Mouse (Mus musculus) liver, adult 2 months (tissue): ENCODE data around the gene Ap4s1.

Experiments used
- CTCF ChIP-seq: fragments of 200-500 bp; IDR thresholded peaks from 2 replicates; pipeline ENCODE4 v1.5.1; 2011; ENCODE audit warnings: low read depth, low read length, control low read depth
- POLR2A ChIP-seq: fragments of 200-500 bp; IDR thresholded peaks from 2 replicates; pipeline ENCODE4 v1.6.1; 2011; ENCODE audit warnings: low read length, control low read depth; ENCODE audit not compliant: insufficient read depth; ENCODE audit errors: extremely low read depth

DNA sequence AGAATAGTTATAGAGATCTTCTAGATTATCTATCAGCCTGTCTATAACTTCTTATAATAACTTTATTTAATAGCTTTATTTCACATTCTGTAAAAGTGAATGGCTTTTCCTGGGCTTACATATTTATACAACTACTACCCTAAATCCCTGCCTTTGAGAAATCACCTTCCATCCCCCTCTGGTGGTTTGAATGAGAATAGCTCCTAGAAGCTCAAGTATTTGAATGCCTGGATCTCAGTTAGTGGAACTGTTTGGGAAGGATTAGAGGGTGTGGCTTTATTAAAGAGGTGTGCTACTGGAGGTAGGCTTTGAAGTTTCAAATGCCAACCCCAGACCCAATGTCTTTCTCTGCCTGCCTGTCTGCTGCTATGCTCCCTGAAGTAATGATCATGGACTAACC, 10.9 kb downstream of the Ap4s1 start:
- TF ChIP-seq CTCF, result no peak
- TF ChIP-seq POLR2A, result no peak
